Mouse (Mus musculus) left cerebral cortex, adult 11 months (tissue): ENCODE measurements around the gene Vgf.

ENCODE experiments used
- DNase-seq: peaks from one replicate; pipeline ENCODE4 v3.0.0; 2022; ENCODE audit warnings: low spot score

Gene Vgf

GRCm38 (mm10) chr5:137030416-137030810, 4.2 kb downstream of the Vgf start:
- no peak for DNase-seq

- no peak for DNase-seq
Observed at GRCm38 (mm10) chr5:137031076-137032032, 5.2 kb downstream of the Vgf start.

DNA sequence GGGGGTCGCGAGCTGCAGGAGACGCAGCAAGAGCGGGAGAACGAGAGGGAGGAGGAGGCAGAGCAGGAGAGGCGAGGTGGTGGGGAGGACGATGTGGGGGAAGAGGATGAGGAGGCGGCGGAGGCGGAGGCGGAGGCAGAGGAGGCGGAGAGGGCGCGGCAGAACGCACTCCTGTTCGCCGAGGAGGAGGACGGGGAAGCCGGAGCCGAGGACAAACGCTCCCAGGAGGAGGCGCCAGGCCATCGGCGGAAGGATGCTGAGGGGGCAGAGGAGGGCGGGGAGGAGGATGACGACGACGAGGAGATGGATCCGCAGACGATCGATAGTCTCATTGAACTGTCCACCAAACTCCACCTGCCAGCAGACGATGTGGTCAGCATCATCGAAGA, 5.8 kb downstream of the Vgf start:
- no peak for DNase-seq

GRCm38 (mm10) chr5:137032641-137033074, 6.5 kb downstream of the Vgf start:
- peak; percentile 68 for DNase-seq

GRCm38 (mm10) chr5:137036211-137036610, 10.0 kb downstream of the Vgf start:
- no peak for DNase-seq

GRCm38 (mm10) chr5:137039453-137039852, 13.3 kb downstream of the Vgf start:
- no peak for DNase-seq

DNA sequence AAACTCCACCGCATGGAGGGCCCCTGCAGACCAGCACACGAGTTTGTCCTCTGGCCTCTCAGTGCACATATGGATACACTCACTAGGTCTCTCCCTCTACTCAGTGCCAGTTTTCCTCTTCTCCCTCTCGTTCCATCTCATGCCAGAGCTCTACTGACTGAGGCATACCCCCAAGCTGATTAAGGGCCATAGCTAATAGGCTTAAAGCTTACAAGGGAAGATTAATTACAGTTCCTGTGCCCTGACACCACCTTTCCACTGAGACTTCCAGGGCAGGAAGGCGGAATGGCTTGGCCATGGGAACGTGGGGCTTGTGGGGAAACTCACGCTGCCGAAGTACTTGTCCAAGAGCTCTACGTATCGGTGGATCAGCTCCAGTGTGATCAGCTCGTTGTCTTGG, 15.2 kb downstream of the Vgf start:
- DNase-seq = no peak

GRCm38 (mm10) chr5:137043997-137044396, 17.8 kb downstream of the Vgf start:
- DNase-seq = no peak

GRCm38 (mm10) chr5:137045402-137046323, 19.5 kb downstream of the Vgf start, which contains the start of gene Ap1s1:
Ap1s1 (minus strand) TSS chr5:137046135.
- DNase-seq = peak; percentile 96

- no peak for DNase-seq
Observed at GRCm38 (mm10) chr5:137046324-137046718, 20.1 kb downstream of the Vgf start.

- no peak for DNase-seq
Observed at GRCm38 (mm10) chr5:137046991-137047390, 20.8 kb downstream of the Vgf start.

- DNase-seq = no peak
Observed at GRCm38 (mm10) chr5:137051125-137051524, 24.9 kb downstream of the Vgf start.

DNA sequence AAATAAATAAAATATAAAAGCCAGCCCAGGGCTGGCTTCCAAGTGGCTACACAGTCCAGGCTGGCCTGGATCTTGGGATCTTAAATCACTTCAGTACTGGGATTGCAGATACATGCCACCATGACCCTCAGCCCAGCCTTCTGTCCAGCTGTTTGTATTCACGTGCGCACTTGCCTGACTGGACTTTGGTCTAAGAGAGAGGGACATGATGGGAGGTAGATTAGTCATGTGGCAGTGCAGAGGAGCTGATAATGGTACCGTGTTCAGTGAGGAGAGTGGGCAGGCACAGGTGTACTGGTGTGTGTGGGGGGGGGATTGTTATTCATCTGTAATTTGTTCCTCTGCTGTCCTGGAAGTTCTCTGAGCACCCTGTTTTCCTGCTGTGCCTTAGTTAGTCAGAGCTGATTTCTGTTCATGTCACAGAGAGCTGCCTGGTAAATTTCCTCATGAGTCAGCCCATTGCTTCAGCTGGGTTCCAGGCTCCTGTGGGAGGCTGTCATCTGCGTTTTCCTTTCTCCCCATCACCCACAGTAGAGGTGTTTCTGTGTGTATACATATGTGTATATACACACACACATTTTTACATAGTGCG, 25.8 kb downstream of the Vgf start:
- DNase-seq = peak; percentile 53

DNA sequence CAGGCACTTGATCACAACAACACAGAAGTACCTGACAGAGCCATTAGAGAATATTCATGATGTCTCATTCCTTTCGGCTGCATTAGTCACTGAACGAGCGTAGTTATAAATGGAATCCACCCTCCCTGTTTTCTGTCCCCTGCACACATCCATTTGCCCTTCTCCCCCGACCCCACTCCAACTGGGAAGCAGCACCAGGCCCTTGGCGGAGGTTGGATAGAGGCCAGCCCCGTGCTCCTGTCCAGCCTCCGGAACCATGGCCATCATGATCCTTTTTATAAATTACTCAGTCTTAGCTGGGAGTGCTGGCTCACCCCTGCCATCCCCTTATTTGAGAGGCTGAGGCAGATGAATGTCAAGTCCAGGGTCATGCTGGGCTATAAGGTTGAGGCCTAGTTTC, 28.1 kb downstream of the Vgf start:
- DNase-seq = no peak

DNA sequence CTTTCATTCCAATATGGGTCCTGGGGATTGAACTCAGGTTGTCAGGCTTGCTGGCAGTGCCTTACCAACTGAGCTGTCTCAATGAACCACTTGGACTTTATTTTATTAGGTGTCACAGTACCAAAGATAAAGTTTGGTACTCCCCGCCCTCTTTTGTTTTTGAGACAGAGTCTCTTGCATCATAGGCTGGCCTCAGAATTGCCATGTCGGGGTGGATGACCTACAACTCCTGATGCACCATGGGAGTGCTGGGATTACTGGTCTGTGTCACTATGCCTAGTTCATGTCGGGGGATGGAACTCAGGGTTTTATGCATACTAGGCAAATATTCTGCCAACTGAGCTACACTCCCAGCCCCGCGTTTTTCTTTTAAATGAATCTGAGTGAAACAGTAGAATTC, 28.7 kb downstream of the Vgf start:
- DNase-seq = no peak

DNA sequence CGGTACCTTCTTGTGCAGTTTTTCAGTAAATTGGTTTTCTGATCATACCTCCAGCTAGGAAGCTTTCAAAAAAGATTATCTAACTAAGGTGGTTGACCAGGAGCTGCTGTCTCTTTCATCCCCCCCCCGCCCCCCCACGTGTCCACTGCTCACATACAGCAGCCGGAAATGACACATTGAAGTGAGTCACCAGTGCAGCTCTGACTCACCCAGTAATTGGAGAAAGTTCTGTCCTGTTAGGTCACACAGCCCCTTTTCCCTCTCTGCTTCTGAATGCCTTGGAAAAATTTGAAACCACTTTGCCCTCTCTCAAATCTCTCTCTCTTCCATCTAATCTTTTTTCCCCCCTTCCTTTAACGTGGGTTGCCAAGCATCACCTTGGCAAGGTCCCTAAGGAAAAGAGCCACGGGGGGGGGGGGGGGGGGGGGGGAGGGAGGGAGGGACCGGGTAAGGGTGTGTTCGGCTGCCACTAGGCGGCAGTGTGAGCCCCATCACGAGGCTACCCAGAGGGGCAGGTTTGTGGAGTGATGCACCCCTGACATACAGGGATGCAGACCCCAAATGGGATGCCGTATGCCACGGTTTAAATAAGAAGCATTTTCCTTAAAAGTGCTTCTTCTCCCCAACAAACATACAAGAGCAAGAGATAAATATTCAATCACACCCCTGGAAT, 35.8 kb downstream of the Vgf start:
- no peak for DNase-seq

- no peak for DNase-seq
Observed at GRCm38 (mm10) chr5:137062601-137063000, 36.4 kb downstream of the Vgf start.

GRCm38 (mm10) chr5:137065454-137065853, 39.3 kb downstream of the Vgf start:
- DNase-seq = no peak

- DNase-seq = no peak
Observed at GRCm38 (mm10) chr5:137065923-137066322, 39.7 kb downstream of the Vgf start.

DNA sequence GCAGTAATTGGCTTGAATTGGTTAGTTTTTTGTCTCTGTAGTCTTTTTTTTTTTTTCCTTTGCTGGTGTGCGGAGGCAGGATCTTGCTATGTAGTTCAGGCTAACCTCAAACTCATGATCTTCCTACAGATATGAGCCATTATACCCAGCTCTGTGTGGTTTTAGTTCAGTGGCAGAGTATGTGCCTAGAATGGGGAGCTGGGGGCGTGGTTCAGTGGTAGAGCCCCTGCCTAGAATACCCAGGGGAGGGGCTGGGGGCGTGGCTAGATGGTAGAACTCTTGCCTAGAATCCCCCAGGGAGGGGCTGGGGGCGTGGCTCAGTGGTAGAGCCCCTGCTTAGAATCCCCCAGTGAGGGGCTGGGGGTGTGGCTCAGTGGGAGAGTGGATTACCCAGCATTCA, 42.5 kb downstream of the Vgf start:
- no peak for DNase-seq

- no peak for DNase-seq
Observed at GRCm38 (mm10) chr5:137070881-137071605, 44.9 kb downstream of the Vgf start.
